ENCODE assay signal across 7 mouse cellular contexts in the genomic region with DNA sequence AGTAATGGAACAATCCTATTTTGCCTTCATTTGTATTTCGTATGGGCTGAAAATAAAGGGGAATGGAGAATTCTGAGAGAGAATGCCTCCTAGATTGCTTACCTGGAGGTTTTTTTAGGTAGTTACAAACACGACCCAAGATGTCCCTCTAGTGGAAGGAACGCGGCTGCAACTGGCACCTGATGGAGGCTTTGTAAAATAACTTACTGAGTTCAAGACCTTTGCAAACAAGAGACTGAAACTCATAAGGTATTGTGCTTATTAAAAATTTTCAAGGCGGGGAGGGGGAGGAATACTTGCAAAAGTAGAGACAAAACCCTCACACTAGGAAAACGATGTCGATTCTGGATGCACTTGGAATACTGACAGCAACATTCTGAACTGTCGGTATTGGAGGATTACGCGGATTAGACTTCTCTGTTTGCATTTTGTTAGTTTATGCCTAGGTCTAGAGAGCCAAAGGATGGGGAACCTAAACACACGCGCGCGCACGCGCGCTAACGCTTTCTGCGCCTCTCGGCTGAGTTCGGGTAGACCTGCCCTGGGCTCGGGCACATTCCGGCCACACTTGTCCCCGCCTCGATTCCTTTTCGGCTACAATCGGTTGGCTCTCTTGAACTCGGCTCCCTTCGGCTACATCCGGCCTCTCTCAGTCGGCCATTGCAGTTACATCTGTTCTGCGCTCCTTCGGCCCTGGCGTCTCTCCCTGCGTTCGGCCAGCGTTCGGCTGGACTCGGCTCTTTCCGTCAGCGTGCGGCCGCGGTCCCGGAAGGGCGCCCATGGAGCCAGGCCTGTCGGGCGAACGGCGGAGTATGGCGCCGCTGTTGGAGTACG. TPM values are rescaled to one million over a fixed set of nuclear protein-coding genes. Genes with fewer than 3 reads are reported as not detected.
DNase-seq lines count a peak whose midpoint lies in the region; ATAC-seq and TF ChIP-seq lines count a peak whose summit lies in the region.

TSS of gene Ercc4 (plus strand) at position 529 of the 834 bp plus-strand sequence.

- peak; percentile 81 for TF ChIP-seq POLR2A in small intestine, adult 2 months (IDR thresholded peaks at IDR 0.05; ENCODE audit: low read depth, low read length)

- intact Hi-C loops in left cerebral cortex, postnatal 4 days (cut with DNase I) = no loop called here

- peak within 1 kb of the TSS; percentile 91 for H3K27ac ChIP-seq in embryonic facial prominence, embryonic 10.5 days (replicated peaks)
- peak within 1 kb of the TSS; percentile 90 for H3K27ac ChIP-seq in intestine, postnatal 0 days (ENCODE audit: low read depth, low read length)
- peak within 1 kb of the TSS; percentile 80 for H3K27ac ChIP-seq in midbrain, embryonic 12.5 days (replicated peaks)
- H3K27ac ChIP-seq in small intestine, adult 2 months (ENCODE audit: insufficient read depth, low read depth, low read length) = peak within 1 kb of the TSS; percentile 59

- peak; percentile 81 for TF ChIP-seq CTCF in intestine, postnatal 0 days (IDR thresholded peaks at IDR 0.05; ENCODE audit: low read depth)
- peak; percentile 46; the same call in 1 of the 2 replicates for TF ChIP-seq CTCF in small intestine, adult 2 months (IDR thresholded peaks at IDR 0.05; ENCODE audit: extremely low read depth, insufficient read length, insufficient replicate concordance, low read depth, low read length)

- peak within 1 kb of the TSS; percentile 89 for H3K4me2 ChIP-seq in intestine, postnatal 0 days (replicated peaks; ENCODE audit: low read depth)
- H3K4me2 ChIP-seq in midbrain, embryonic 12.5 days (replicated peaks) = peak within 1 kb of the TSS; percentile 71

- H3K27me3 ChIP-seq in embryonic facial prominence, embryonic 10.5 days (replicated peaks; ENCODE audit: low read depth, poor library complexity, severe bottlenecking) = no peaks in the 10 kb centered on the region
- no peaks in the 10 kb centered on the region for H3K27me3 ChIP-seq in intestine, postnatal 0 days (replicated peaks; ENCODE audit: control insufficient read depth, insufficient read depth, low read length)
- no peaks in the 10 kb centered on the region for H3K27me3 ChIP-seq in midbrain, embryonic 12.5 days
- no peaks in the 10 kb centered on the region for H3K27me3 ChIP-seq in small intestine, adult 2 months (ENCODE audit: control insufficient read depth, insufficient read depth, low read length)

- H3K4me1 ChIP-seq in embryonic facial prominence, embryonic 10.5 days = peaks cover 8% of the 10 kb centered on the region
- peaks cover 6% of the 10 kb centered on the region; the same call in 1 of the 2 replicates for H3K4me1 ChIP-seq in intestine, postnatal 0 days (replicated peaks; ENCODE audit: control insufficient read depth, insufficient read depth, low read length)
- H3K4me1 ChIP-seq in midbrain, embryonic 12.5 days = peaks cover 7% of the 10 kb centered on the region
- H3K4me1 ChIP-seq in small intestine, adult 2 months (ENCODE audit: control insufficient read depth, insufficient read depth, insufficient read length, low read length) = peaks cover 4% of the 10 kb centered on the region; the same call in 1 of the 2 replicates

- H3K9ac ChIP-seq in intestine, postnatal 0 days (ENCODE audit: low read depth, low read length) = peak within 1 kb of the TSS; percentile 95
- H3K9ac ChIP-seq in midbrain, embryonic 12.5 days (replicated peaks) = peak within 1 kb of the TSS; percentile 83

- peak within 1 kb of the TSS; percentile 85 for H3K4me3 ChIP-seq in embryonic facial prominence, embryonic 10.5 days
- H3K4me3 ChIP-seq in intestine, postnatal 0 days (ENCODE audit: low read depth, low read length) = peak within 1 kb of the TSS; percentile 82
- H3K4me3 ChIP-seq in midbrain, embryonic 12.5 days = peak within 1 kb of the TSS; percentile 59
- peak within 1 kb of the TSS; percentile 94 for H3K4me3 ChIP-seq in small intestine, adult 2 months (ENCODE audit: low read depth, low read length)

- no peaks in the 10 kb centered on the region for H3K9me3 ChIP-seq in embryonic facial prominence, embryonic 10.5 days
- H3K9me3 ChIP-seq in intestine, postnatal 0 days (ENCODE audit: control insufficient read depth) = no peaks in the 10 kb centered on the region
- H3K9me3 ChIP-seq in midbrain, embryonic 12.5 days = no peaks in the 10 kb centered on the region

- peak; percentile 98 for DNase-seq in adrenal gland, postnatal 10 days
- DNase-seq in embryonic facial prominence, embryonic 10.5 days (ENCODE audit: low spot score) = peak; percentile 96
- DNase-seq in gonadal fat pad, adult 2 months (ENCODE audit: low read depth) = peak; percentile 86
- DNase-seq in left cerebral cortex, postnatal 4 days = peak; percentile 97

- under 1% methylated on average over 53 of the region's 53 CpGs for WGBS in embryonic facial prominence, embryonic 10.5 days
- WGBS in intestine, postnatal 0 days = under 1% methylated on average over 53 of the region's 53 CpGs
- under 1% methylated on average over 53 of the region's 53 CpGs for WGBS in midbrain, embryonic 12.5 days
- WGBS in small intestine, adult 2 months = under 1% methylated on average over 53 of the region's 53 CpGs

- peak; percentile 98 for ATAC-seq in intestine, postnatal 0 days
- peak; percentile 98 for ATAC-seq in midbrain, embryonic 12.5 days (ENCODE audit: low FRiP score, low read depth)

- peaks cover 26% of the 10 kb centered on the region for H3K36me3 ChIP-seq in embryonic facial prominence, embryonic 10.5 days (replicated peaks)
- peaks cover 8% of the 10 kb centered on the region; the same call in 1 of the 2 replicates for H3K36me3 ChIP-seq in intestine, postnatal 0 days (ENCODE audit: control insufficient read depth, insufficient read depth)
- peaks cover 18% of the 10 kb centered on the region for H3K36me3 ChIP-seq in midbrain, embryonic 12.5 days
- H3K36me3 ChIP-seq in small intestine, adult 2 months (ENCODE audit: control insufficient read depth, insufficient read depth, low read length) = peaks cover 14% of the 10 kb centered on the region

RNA-seq across cellular contexts. Expression of gene Ercc4, which starts in this region (rescaled TPM):
- total RNA-seq in adrenal gland, postnatal 10 days (2021) = 10 to 100 TPM; 12.0 to 17.0 TPM
- 12.2 and 12.7 TPM in 2 replicates for polyA plus RNA-seq in embryonic facial prominence, embryonic 10.5 days (2016; fragmentation: Nextera tagmentation; extraction: Ambion mirVana)
- 12.2 and 12.4 TPM in 2 replicates for polyA plus RNA-seq in gonadal fat pad, adult 2 months (2012; rRNA removed)
- polyA plus RNA-seq in intestine, postnatal 0 days (2015; fragmentation: Nextera tagmentation; extraction: Ambion mirVana) = 4.5 and 5.5 TPM in 2 replicates
- total RNA-seq in left cerebral cortex, postnatal 4 days (2021) = 10 to 100 TPM; 25.9 to 26.5 TPM
- polyA plus RNA-seq in midbrain, embryonic 12.5 days (2016; fragmentation: Nextera tagmentation; extraction: Ambion mirVana) = 17.6 and 19.3 TPM in 2 replicates
- 4.1 and 10.9 TPM in 2 replicates for polyA plus RNA-seq in small intestine, adult 2 months (2012; rRNA removed)

Comparison
In these comparisons a context has a peak if more than half of its experiments do, and no peak if none do; other contexts are left out.
1. Peak in every context shown above with its lines: DNase-seq, ATAC-seq, H3K4me3 ChIP-seq and H3K27ac ChIP-seq.